Mouse (Mus musculus): ENCODE data around the gene Galnt15.
A peak's percentile ranks its signal among the peaks of the same experiment; 100 is the strongest.

Gene Galnt15

GRCm38 (mm10) chr14:32028681-32029091 is at the start of gene Galnt15:
TSS of gene Galnt15 (plus strand) at chr14:32028989.
- no peak for DNase-seq

- no peak for DNase-seq
Measured at GRCm38 (mm10) chr14:31994021-31994420, 34.8 kb upstream of the Galnt15 start.

DNA sequence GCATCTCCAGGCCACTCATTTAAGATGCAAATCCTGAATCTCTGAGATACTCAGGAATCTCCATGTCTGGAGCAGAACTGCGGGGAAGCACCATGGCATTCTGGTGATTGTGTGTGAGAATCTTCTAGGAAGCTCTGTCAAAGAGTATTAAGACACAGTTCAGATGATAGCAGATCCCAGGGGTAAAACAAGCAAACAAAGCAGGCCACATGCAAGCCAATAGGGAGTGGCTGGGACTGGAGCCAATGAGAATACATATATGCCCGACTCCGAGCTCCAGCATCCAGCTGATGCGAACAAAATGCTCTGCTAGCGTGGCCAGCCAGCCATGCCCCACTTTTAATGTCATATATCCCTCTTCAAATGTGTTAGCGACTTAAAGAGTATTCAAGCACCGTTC is 27.8 kb upstream of the Galnt15 start:
- no peak for DNase-seq

DNA sequence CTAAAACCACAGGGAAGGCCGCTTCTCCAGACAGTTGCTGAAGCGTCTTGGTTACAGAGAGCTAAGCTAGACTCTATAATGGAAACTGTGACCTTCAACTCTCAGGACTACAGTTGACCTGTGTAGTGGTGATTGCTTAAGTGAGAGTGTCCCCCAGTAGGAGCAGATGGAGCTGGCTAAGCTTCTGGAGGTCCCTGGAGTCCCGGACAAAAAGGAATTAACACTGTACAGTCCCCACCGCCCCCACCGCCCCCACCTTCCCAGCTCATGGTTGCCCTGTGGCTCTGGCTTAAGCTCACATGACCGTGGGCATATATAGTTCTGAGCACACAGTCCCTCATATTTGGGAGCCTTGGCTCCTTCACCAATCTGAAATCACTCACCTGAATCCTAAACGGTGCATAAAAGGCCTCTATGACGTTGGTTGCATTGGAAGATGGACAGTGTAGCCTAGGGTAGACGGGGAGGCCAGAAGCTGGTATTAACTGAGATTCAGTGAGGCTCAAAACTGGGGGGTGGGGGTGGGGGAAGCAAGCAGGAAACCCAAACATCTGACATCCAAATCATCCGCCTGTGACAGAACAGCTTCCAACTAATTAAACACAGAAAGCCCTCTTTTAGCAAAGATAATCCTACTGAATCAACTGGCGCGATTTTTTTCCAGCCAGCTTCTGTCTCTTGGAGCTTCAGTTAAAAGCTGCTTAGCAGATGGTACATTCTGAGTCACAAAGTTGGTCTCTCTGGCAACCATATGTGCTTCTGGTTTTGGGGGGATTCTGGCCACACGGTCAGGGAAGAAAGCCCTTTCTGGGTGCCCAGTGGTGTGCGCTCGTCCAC is 26.1 kb upstream of the Galnt15 start:
- no peak for DNase-seq

DNA sequence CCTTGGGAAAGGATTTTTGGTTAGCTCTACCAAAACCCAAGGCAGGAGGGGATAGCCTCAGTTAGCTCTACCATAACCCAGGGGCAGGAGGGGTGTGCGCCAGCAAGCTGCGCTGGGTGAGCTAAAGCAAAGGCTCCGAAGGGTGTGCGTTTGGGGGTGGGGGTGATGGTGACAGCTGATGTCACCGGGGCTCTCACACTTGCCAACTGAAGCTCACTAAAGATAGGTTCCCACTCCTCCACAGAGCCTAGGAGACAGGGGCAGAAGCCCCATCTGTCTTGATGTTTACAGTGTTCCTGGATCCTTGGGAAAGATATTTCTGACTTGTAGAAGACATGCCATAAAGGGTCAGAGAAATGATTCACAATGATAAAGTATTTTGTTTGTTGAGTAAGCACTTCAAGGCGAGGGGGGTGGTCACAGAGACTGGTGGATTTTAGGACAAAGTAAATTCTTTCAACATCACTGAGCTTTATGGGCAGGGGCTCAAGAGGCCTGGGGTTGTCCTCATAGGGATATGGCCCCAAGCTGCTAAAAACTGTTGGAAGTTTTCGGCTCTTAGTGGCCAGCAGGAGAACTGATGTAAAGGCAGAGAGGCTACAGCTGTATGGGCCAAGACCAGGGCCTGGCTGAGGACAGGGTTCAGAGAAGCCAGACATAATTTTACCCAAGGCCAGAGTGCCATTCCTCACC is 24.7 kb upstream of the Galnt15 start:
- DNase-seq = no peak

DNA sequence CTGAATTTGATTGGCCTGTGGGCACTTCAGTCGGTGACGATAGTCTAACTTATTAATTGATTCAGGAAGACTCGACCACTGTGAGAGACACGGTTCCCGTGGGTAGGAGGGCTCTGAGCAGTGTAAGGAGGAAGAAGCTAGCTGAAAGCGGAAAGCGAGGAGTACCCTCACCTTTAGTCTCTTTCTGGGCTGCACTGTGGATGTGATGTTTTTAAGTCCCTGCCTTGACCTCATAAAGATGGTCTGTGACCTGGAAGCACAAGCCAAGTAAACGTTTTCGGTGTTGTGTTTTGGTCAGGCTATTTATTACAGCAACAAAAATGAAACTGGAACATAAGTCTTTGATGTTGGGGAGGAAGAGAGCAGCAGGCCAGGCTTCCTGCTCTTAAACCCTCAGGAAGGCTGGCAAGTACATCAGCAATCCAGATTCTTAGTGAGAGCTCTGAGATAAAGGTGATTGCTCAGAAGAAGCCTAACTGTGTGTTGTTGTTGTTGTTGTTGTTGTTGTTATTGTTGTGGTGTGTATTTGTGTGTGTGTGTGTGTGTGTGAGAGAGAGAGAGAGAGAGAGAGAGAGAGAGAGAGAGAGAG is 23.0 kb upstream of the Galnt15 start:
- DNase-seq = peak; percentile 37 to 42

GRCm38 (mm10) chr14:32007654-32008335 is 21.0 kb upstream of the Galnt15 start:
- no peak for DNase-seq

GRCm38 (mm10) chr14:32009715-32010114 is 19.1 kb upstream of the Galnt15 start:
- DNase-seq = no peak

- DNase-seq = no peak
Measured at GRCm38 (mm10) chr14:32011547-32012304, 17.1 kb upstream of the Galnt15 start.

DNA sequence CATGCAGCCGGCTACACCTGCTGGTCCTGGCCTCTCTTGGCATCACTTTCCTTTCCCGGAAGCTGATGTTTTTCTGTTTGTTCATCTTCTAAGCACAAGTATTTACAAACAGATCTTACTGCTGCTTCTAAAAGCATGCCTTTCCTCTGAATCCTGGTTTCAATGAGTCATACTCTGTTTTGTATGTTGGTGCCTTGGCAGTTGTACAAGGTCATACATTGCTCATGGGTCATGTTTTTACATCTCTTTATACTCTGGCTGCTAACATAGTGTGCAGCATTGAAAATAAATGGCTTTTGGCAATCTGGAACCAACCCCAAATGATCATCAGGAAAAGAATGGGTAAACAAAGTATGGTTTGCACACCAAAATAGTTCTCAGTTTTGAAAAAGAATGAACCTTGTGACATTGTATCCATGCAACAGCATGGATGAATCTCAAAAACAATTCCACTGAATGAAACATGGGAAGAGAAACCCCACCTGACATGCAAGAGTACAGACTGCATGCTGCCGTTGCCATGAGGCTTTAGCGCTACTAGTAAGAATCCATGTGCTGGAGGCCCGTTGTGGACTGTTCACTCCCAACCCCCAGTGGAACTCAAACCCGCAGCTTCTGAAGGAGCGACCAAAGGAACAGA is 13.5 kb upstream of the Galnt15 start:
- no peak for DNase-seq

DNA sequence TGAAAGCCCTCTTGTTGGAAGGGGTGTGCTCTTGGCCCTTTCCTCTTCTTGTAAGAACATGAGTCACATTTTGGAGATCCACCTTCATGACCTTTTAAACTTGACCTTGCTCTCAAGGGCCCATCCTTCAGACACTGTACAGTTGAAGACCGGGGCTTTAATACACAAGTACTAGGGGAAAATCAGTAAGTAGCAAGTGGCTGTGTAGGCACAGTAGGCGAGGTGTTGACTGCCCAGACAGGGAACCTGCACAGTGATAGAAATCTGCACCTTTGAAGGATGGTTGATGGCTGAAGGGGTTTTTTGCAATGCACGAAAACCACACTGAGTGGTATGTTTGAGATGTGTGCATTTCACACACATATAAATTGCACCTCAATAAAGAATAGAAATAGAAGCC is 12.3 kb upstream of the Galnt15 start:
- no peak for DNase-seq

- DNase-seq = no peak
Measured at GRCm38 (mm10) chr14:32016921-32017320, 11.9 kb upstream of the Galnt15 start.

- DNase-seq = no peak
Measured at GRCm38 (mm10) chr14:32017448-32017847, 11.3 kb upstream of the Galnt15 start.

DNA sequence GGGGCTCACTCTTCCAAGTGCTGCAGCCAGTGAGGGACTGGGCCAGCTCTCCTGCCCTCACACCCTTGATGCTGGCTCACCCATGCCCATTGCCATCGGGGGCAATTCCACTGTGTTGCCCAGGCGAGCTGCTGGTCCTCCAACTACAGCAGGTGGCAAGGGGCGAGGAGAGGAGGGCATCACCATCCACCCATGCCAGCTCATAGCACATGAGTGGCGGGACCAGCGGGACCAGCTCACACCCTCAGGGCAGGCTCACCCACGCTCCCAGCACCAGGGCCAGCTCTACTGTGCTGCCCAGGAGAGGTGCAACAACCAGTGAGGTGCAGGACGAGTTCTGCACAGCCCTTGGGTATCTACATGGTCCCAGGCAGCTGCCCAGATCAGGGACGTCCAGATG is 9.7 kb upstream of the Galnt15 start:
- no peak for DNase-seq

GRCm38 (mm10) chr14:32021967-32022366 is 6.8 kb upstream of the Galnt15 start:
- DNase-seq = no peak

DNA sequence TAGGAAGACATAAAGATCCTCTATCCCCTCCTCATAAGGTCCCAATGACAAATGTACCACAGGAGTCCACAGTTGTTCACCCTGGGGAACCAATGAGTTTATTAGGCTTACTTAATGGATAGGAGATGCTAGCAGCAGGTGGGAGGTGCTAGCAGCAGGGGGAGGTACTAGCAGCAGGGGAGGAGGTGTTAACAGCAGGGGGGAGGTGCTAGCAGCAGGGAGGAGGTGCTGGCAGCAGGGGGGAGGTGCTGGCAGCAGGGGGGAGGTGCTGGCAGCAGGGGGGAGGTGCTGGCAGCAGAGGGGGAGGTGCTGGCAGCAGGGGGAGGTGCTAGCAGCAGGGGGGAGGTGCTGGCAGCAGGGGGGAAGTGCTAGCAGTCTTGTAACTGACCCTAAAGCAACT is 6.3 kb upstream of the Galnt15 start:
- DNase-seq = peak; percentile 8 to 17

- DNase-seq = no peak
Measured at GRCm38 (mm10) chr14:32023891-32024290, 4.9 kb upstream of the Galnt15 start.

DNA sequence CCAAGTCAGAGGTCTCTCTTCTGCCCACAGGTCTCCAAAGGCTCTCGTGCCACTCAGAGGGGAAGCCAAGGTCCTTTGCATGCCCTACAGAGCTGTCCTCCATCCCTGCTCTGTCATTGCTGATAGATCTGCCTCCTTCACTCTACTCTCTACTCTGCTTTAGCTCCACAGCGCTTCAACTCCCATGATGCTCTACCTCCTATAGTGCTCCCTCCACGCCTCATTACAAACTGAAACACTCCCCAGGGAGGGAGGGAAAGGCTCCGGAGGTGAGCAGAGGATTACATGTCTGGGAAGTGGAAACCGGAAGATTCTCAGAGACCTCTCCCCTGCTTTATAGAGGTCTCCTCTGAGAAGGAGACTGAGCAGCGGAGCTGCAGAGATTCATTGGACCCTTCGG is 1.6 kb upstream of the Galnt15 start:
- DNase-seq = no peak

GRCm38 (mm10) chr14:32029411-32029992 is 713 bp downstream of the Galnt15 start:
- no peak for DNase-seq

GRCm38 (mm10) chr14:32030073-32030472 is 1.3 kb downstream of the Galnt15 start:
- no peak for DNase-seq

DNA sequence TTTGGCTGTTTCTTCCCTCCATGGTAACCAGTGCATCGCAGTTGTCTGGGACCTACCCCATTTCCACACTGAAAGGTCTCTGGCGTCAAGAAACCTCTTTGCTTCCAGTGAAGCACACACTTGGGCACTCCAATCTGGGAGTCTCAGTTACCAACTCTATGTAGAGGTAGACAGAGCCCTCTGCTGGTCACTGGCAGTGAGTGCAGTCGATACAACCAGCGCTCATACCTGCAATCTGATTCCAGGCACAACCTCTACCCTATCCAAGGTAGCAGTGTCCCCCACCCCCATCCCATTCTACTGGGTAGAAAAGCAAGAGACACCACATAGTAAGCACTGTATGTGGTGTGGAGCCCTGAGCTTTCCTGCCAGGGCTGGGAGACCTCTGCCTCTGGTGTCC is 3.7 kb downstream of the Galnt15 start:
- DNase-seq = peak; percentile 58 to 61

- no peak for DNase-seq
Measured at GRCm38 (mm10) chr14:32036482-32036881, 7.7 kb downstream of the Galnt15 start.
